10 mouse cellular contexts compared by ENCODE assay signal in genomic region chr19:6925307-6925573, GRCm38 (mm10). TPM values are rescaled to one million over a fixed set of nuclear protein-coding genes. Genes with fewer than 3 reads are reported as not detected.
A peak's percentile ranks its signal among the peaks of the same experiment; 100 is the strongest.
DNase-seq lines count a peak whose midpoint lies in the region; ATAC-seq and TF ChIP-seq lines count a peak whose summit lies in the region.
"Had no signal": no experiment of that assay in that cellular context is flagged by ENCODE, and none has a peak within 500 bp of the region (broad histone marks: within the 10 kb centered on the region; RNA-seq: fewer than 3 reads in every experiment).

Gene Catsperz (minus strand): TSS chr19:6925380.

- H3K36me3 ChIP-seq in heart, embryonic 15.5 days, result no peaks in the 10 kb centered on the region
- no peaks in the 10 kb centered on the region for H3K36me3 ChIP-seq in ES-Bruce4 (ENCODE audit: control insufficient read depth, insufficient read depth, low read length, poor library complexity, severe bottlenecking)
- H3K36me3 ChIP-seq in hindbrain, embryonic 10.5 days, result no peaks in the 10 kb centered on the region
- no peaks in the 10 kb centered on the region for H3K36me3 ChIP-seq in liver, embryonic 15.5 days (replicated peaks)

- no peak for ATAC-seq in heart, embryonic 15.5 days (replicated peaks; ENCODE audit: insufficient number of reproducible peaks, insufficient read depth, low FRiP score, low read depth)
- ATAC-seq in liver, embryonic 15.5 days (ENCODE audit: insufficient read depth), result no peak
- ATAC-seq: Patski had no signal

- WGBS in heart, embryonic 15.5 days, result 6% methylated on average over 9 of the region's 9 CpGs
- 2% methylated on average over 9 of the region's 9 CpGs for WGBS in hindbrain, embryonic 10.5 days
- WGBS in liver, embryonic 15.5 days (ENCODE audit: insufficient replicate concordance), result 3% methylated on average over 9 of the region's 9 CpGs

- no peak for TF ChIP-seq CTCF in ES-Bruce4 (IDR thresholded peaks at IDR 0.05; ENCODE audit: low read depth, low read length)

- H3K4me2 ChIP-seq in heart, embryonic 15.5 days, result peak within 1 kb of the TSS; percentile 48
- peak within 1 kb of the TSS; percentile 46 for H3K4me2 ChIP-seq in liver, embryonic 15.5 days

- no peak for DNase-seq in heart, postnatal 10 days
- no peak for DNase-seq in hindbrain, embryonic 10.5 days (ENCODE audit: low spot score)
- DNase-seq in urinary bladder, adult 18-20 months (ENCODE audit: low spot score in 2 of 2), result no peak
- DNase-seq in right cerebral cortex, postnatal 10 days (ENCODE audit: low spot score in 2 of 2), result no peak
- no peak for DNase-seq in embryo, embryonic 11 days

- TF ChIP-seq POLR2A in ES-Bruce4 (IDR thresholded peaks at IDR 0.05; ENCODE audit: insufficient read depth, low read length), result no peak

- no peak for TF ChIP-seq EP300 in ES-Bruce4 (IDR thresholded peaks at IDR 0.05; ENCODE audit: insufficient read depth, low read depth, low read length)

- intact Hi-C loops in heart, postnatal 10 days (cut with DNase I), result loop anchor here (2.0 kb wide), 3 partner anchors 44 to 96 kb away; no protein-coding TSS in a partner anchor

- H3K9me3 ChIP-seq in heart, embryonic 15.5 days (replicated peaks), result no peaks in the 10 kb centered on the region
- H3K9me3 ChIP-seq in ES-Bruce4 (replicated peaks; ENCODE audit: control insufficient read depth, insufficient read depth, low read length, poor library complexity, severe bottlenecking), result no peaks in the 10 kb centered on the region
- H3K9me3 ChIP-seq in hindbrain, embryonic 10.5 days, result 0 out of 2 replicates have a peak, but pooled peaks cover 2% of the 10 kb centered on the region
- H3K9me3 ChIP-seq in liver, embryonic 15.5 days (replicated peaks), result no peaks in the 10 kb centered on the region

- H3K4me1 ChIP-seq in heart, embryonic 15.5 days (replicated peaks), result peaks cover 47% of the 10 kb centered on the region
- H3K4me1 ChIP-seq in ES-Bruce4 (ENCODE audit: control insufficient read depth, insufficient read depth, low read length), result peaks cover 2% of the 10 kb centered on the region
- H3K4me1 ChIP-seq in hindbrain, embryonic 10.5 days (replicated peaks), result peaks cover 48% of the 10 kb centered on the region
- H3K4me1 ChIP-seq in liver, embryonic 15.5 days (replicated peaks), result peaks cover 54% of the 10 kb centered on the region

- H3K27ac ChIP-seq in heart, embryonic 15.5 days, result no peak within 1 kb of the TSS
- H3K27ac ChIP-seq in ES-Bruce4 (ENCODE audit: insufficient read depth, low read length), result no peak within 1 kb of the TSS
- H3K27ac ChIP-seq in hindbrain, embryonic 10.5 days, result no peak within 1 kb of the TSS
- no peak within 1 kb of the TSS for H3K27ac ChIP-seq in liver, embryonic 15.5 days (replicated peaks)

- H3K27me3 ChIP-seq in heart, embryonic 15.5 days, result peaks cover 61% of the 10 kb centered on the region
- H3K27me3 ChIP-seq in ES-Bruce4 (ENCODE audit: control insufficient read depth, insufficient read depth, low read length, poor library complexity, severe bottlenecking), result no peaks in the 10 kb centered on the region
- peaks cover 82% of the 10 kb centered on the region for H3K27me3 ChIP-seq in hindbrain, embryonic 10.5 days (ENCODE audit: insufficient read depth, poor library complexity, severe bottlenecking)
- H3K27me3 ChIP-seq in liver, embryonic 15.5 days, result peaks cover 78% of the 10 kb centered on the region
- H3K27me3 ChIP-seq: Patski had no signal

- peak within 1 kb of the TSS; percentile 19 for H3K4me3 ChIP-seq in heart, embryonic 15.5 days
- H3K4me3 ChIP-seq in ES-Bruce4 (ENCODE audit: low read depth, low read length), result peak within 1 kb of the TSS; percentile 49
- peak within 1 kb of the TSS; percentile 20 for H3K4me3 ChIP-seq in hindbrain, embryonic 10.5 days
- H3K4me3 ChIP-seq in liver, embryonic 15.5 days (replicated peaks), result peak within 1 kb of the TSS; percentile 10; the same call in 1 of the 2 replicates

- peak within 1 kb of the TSS; percentile 8 for H3K9ac ChIP-seq in heart, embryonic 15.5 days
- H3K9ac ChIP-seq in ES-Bruce4 (ENCODE audit: low read depth, poor library complexity, severe bottlenecking), result peak within 1 kb of the TSS; percentile 35
- no peak within 1 kb of the TSS for H3K9ac ChIP-seq in liver, embryonic 15.5 days

RNA-seq across cellular contexts. Expression of gene Catsperz, which starts in this region (rescaled TPM):
- polyA plus RNA-seq in heart, embryonic 15.5 days (2015; fragmentation: Nextera tagmentation; extraction: Ambion mirVana), result 1.9 and 3.4 TPM in 2 replicates
- not detected for total RNA-seq in heart, postnatal 10 days (2021)
- polyA plus RNA-seq in ES-Bruce4 (2011; ENCODE audit: insufficient read depth, insufficient read length, low read depth, missing spikeins), result 1.4 and 1.8 TPM in 2 replicates
- polyA plus RNA-seq in hindbrain, embryonic 10.5 days (2016; fragmentation: Nextera tagmentation; extraction: Ambion mirVana), result 0.46 TPM in 1 of 2 replicates, not detected in the other
- polyA plus RNA-seq in liver, embryonic 15.5 days (2015; fragmentation: Nextera tagmentation; extraction: Ambion mirVana), result 0.24 and 0.59 TPM in 2 replicates
- total RNA-seq: hematopoietic stem cell, adult 5-6 weeks had no signal
